Mouse (Mus musculus) heart, embryonic 16.5 days (tissue): ENCODE results near the gene Rpl19. TPM values are rescaled to one million over a fixed set of nuclear protein-coding genes. Genes with fewer than 3 reads are reported as not detected.
A peak's percentile ranks its signal among the peaks of the same experiment; 100 is the strongest.

Experiments used
- ATAC-seq: fragments of 200-750 bp; cut with Nextera tagmentation; replicated peaks from 2 replicates; pipeline ENCODE4 v1.8.0; 2017; ENCODE audit warnings: moderate number of reproducible peaks; ENCODE audit not compliant: insufficient read depth, low FRiP score; ENCODE audit errors: extremely low read depth
- H3K27ac ChIP-seq: fragments of 300-500 bp; sonication (generic); 2 replicates; pipeline ENCODE4 v1.5.1; 2014; ENCODE audit warnings: mild to moderate bottlenecking, low read length, control low read depth, moderate library complexity
- H3K27me3 ChIP-seq: fragments of 300-500 bp; sonication (generic); 2 replicates; pipeline ENCODE4 v1.6.1; 2014; ENCODE audit warnings: low read length, mixed read lengths; ENCODE audit not compliant: control insufficient read depth, insufficient read depth
- H3K36me3 ChIP-seq: fragments of 300-500 bp; sonication (generic); 2 replicates; pipeline ENCODE4 v1.6.1; 2014; ENCODE audit not compliant: control insufficient read depth, insufficient read depth
- H3K4me1 ChIP-seq: fragments of 300-500 bp; sonication (generic); 2 replicates; pipeline ENCODE4 v1.6.1; 2014; ENCODE audit warnings: low read length, mixed read lengths; ENCODE audit not compliant: control insufficient read depth, insufficient read depth
- H3K4me2 ChIP-seq: fragments of 300-500 bp; sonication (generic); 2 replicates; pipeline ENCODE4 v1.6.1; 2014; ENCODE audit warnings: low read depth, mild to moderate bottlenecking, control low read depth, low read length
- H3K4me3 ChIP-seq: fragments of 300-500 bp; sonication (generic); 2 replicates; pipeline ENCODE4 v1.5.1; 2014; ENCODE audit warnings: mild to moderate bottlenecking, control low read depth, low read length
- H3K9ac ChIP-seq: fragments of 300-500 bp; sonication (generic); 2 replicates; pipeline ENCODE4 v1.6.1; 2014; ENCODE audit warnings: low read length, control low read depth
- H3K9me3 ChIP-seq: fragments of 300-500 bp; sonication (generic); replicated peaks from 2 replicates; pipeline ENCODE4 v1.6.1; 2016; ENCODE audit warnings: low read length; ENCODE audit not compliant: control insufficient read depth
- WGBS: fragments of 180-500 bp; shearing (Covaris S2); extraction: QIAGEN DNeasy Blood & Tissue Kit; methylation state at CpG from one replicate; pipeline ENCODE4 v1.1.7; 2014; 5-methylcytosine and 5-hydroxymethylcytosine counted together
- polyA plus RNA-seq: library from polyadenylated mRNA; unstranded; fragments of >200 nt; fragmentation: Nextera tagmentation; extraction: Ambion mirVana; gene quantifications from 2 replicates; pipeline ENCODE4 v1.2.1, GENCODE M21; 2015

Rpl19 gene
- polyA plus RNA-seq, 1 experiment from 2014 or later = 596 TPM

DNA sequence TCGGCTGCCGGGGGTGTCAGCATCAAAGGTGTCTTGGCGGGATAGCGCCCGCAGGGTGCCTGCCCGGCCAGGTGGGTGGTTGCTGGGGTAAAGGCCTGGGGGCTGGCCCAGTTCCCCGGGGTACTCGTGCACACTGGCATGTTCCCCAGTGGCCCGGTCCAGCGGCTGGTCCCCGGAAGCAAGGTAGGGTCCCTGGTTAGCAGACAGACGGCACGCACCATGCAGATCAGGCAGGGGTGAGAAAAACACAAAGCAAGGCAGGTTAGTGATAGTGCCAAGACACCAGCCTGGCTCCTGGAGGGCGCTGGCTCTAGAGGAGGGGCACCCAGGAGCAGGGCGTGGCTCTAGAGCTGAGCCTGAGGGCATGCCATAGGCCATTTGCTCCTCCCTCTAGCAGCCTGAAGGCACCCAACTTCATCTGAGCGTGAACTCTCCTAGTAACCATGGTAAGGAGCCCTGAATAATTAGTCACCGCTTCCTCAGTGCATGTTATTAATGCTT, 23.3 kb upstream of the Rpl19 start:
- peak overlapping the region; percentile 61 for H3K4me2 ChIP-seq
- peak overlapping the region; percentile 36 for H3K4me3 ChIP-seq
- no peak overlapping the region; the same call in 1 of the 2 replicates for H3K9ac ChIP-seq
- 0 out of 2 replicates have a peak, but pooled peaks cover 3% of the 10 kb centered on the region for H3K36me3 ChIP-seq
- no peaks in the 10 kb centered on the region for H3K9me3 ChIP-seq
- no peak overlapping the region for H3K27ac ChIP-seq
- no peak for ATAC-seq
- peaks cover 26% of the 10 kb centered on the region for H3K27me3 ChIP-seq
- WGBS = 38% methylated on average over 17 of the region's 17 CpGs
- peaks cover 16% of the 10 kb centered on the region for H3K4me1 ChIP-seq

DNA sequence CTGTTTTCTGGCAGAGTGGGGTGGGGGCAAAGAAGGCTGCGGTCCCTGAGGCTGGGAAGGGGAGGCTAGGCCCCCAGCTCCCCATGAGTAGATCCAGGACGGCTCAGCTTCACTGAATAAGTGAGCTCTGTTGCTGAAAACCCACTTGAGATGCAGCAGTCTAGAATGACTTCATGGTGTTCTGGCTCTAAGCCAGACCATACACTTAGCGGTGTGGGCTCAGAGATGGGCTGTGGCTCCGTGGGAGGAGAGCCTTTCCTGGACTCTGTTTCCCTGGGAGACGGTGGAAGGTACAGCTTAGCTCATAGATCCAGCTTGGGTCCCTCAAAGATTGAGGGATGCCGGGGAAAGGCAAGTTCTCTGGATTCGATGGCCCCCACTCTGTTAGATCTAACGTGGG, 22.3 kb upstream of the Rpl19 start:
- H3K27me3 ChIP-seq = peaks cover 26% of the 10 kb centered on the region

DNA sequence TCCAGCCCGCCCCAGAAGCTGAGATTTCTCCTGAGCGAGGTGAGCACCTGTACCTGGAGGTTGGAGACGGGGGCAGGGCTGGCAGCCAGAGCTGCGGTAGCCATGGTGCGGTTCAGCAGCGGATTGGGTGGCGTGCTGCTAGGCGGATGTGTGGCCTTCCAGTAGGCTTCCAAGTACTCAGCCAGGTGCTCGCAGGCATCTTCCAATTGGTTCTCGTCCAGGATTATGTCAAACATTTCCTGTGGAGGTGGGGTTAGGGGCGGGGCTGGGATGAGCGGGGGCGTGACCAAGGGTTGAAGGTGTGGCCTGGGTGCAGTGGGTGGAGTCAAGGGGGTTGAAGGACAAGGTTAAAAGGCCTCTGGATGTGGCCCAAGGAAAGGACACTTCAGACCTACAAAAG, 21.4 kb upstream of the Rpl19 start:
- WGBS = 61% methylated on average over 13 of the region's 13 CpGs
- H3K27me3 ChIP-seq = peaks cover 20% of the 10 kb centered on the region

More for the DNA sequence above, 22.3 kb upstream of the Rpl19 start:
- Histone ChIP-seq H3K36me3 (0 out of 2 replicates have a peak, but pooled peaks cover 3% of the 10 kb centered on the region), H3K4me2 (no peak overlapping the region), H3K4me3 (no peak overlapping the region), H3K9ac (no peak overlapping the region), H3K27ac (no peak overlapping the region), H3K9me3 (no peaks in the 10 kb centered on the region), H3K4me1 (peaks cover 16% of the 10 kb centered on the region)
- 49% methylated on average over 8 of the region's 8 CpGs for WGBS
- no peak for ATAC-seq

DNA sequence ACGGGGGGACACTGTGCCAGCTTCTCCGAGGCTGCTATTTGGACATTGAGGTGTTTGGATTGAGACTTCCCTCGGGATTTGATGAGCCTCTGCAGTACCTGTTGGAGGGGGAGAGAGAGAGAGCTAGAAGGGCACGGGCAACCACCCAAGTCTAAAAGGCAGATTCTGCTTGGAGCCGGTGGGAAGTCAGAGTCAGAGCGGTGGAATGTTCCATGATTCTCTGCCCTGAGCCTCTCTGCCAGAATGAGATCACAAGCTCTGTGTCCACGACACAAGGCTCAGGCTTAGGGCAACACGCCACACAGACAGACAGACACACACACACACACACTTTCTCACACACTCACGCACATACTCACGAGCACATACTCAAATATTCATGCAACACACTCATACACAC, 20.8 kb upstream of the Rpl19 start:
- Histone ChIP-seq H3K4me2 (no peak overlapping the region), H3K4me1 (peaks cover 16% of the 10 kb centered on the region), H3K4me3 (no peak overlapping the region), H3K36me3 (0 out of 2 replicates have a peak, but pooled peaks cover 3% of the 10 kb centered on the region), H3K9ac (no peak overlapping the region), H3K27ac (no peak overlapping the region), H3K9me3 (no peaks in the 10 kb centered on the region), H3K27me3 (peaks cover 14% of the 10 kb centered on the region)
- 66% methylated on average over 10 of the region's 10 CpGs for WGBS
- 0 out of 2 replicates have a peak, but pooled peaks have one; percentile 25 for ATAC-seq

More for the DNA sequence above, 21.4 kb upstream of the Rpl19 start:
- no peak for ATAC-seq
- no peak overlapping the region for H3K4me2 ChIP-seq
- H3K27ac ChIP-seq = no peak overlapping the region
- H3K9ac ChIP-seq = no peak overlapping the region
- H3K9me3 ChIP-seq = no peaks in the 10 kb centered on the region
- 0 out of 2 replicates have a peak, but pooled peaks cover 3% of the 10 kb centered on the region for H3K36me3 ChIP-seq
- no peak overlapping the region for H3K4me3 ChIP-seq
- H3K4me1 ChIP-seq = peaks cover 16% of the 10 kb centered on the region

DNA sequence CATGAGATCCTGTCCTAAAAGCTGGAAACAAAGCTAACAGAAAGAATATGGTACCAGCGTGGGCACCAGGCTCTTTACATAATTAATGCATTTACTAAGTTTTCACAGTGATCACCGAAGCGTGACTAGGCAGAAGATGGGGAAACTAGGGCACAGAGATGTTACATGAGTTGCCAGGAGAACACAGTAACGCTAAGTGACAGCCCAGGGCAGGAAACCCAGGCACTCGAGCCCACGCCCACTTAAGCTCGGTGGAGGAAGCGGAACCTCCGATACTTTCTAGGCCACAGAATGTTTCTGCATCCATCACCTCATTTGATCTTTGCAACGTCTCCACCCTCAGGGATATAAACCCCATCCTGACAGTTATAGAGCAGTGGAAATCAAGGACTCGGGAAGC, 18.4 kb upstream of the Rpl19 start:
- H3K4me3 ChIP-seq = no peak overlapping the region
- no peaks in the 10 kb centered on the region for H3K9me3 ChIP-seq
- 68% methylated on average over 11 of the region's 11 CpGs for WGBS
- no peak overlapping the region for H3K4me2 ChIP-seq
- no peak for ATAC-seq
- H3K9ac ChIP-seq = no peak overlapping the region
- no peak overlapping the region for H3K27ac ChIP-seq
- 0 out of 2 replicates have a peak, but pooled peaks cover 3% of the 10 kb centered on the region for H3K36me3 ChIP-seq
- peaks cover 9% of the 10 kb centered on the region for H3K4me1 ChIP-seq
- H3K27me3 ChIP-seq = no peaks in the 10 kb centered on the region

GRCm38 (mm10) chr11:98011716-98012115, 14.8 kb upstream of the Rpl19 start:
- no peaks in the 10 kb centered on the region for H3K9me3 ChIP-seq
- H3K9ac ChIP-seq = no peak overlapping the region
- no peak overlapping the region for H3K4me3 ChIP-seq
- H3K36me3 ChIP-seq = no peaks in the 10 kb centered on the region
- no peak overlapping the region for H3K4me2 ChIP-seq
- H3K4me1 ChIP-seq = no peaks in the 10 kb centered on the region
- H3K27me3 ChIP-seq = no peaks in the 10 kb centered on the region
- no peak overlapping the region for H3K27ac ChIP-seq
- 53% methylated on average over 9 of the region's 9 CpGs for WGBS
- ATAC-seq = no peak

DNA sequence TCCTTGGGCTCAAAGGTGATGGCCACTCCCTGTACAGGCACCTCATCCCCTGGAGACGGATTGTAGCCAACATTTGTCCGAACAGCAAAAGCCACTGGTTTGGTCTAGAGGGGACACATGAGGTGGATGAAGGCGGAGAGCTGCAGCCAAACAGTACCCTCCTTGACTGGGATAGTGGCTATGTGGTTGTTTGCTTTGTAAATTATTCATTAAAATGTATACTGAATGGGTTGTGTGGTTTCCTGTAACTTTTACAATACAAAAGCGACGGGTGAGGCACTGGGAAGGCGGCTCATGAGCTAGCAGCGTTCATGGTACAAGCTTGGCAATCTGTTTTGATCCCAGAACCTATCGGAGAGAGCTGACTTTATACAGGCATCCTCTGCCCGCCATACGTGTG, 13.7 kb upstream of the Rpl19 start:
- H3K4me2 ChIP-seq = no peak overlapping the region
- no peak overlapping the region for H3K9ac ChIP-seq
- H3K4me1 ChIP-seq = no peaks in the 10 kb centered on the region
- H3K27me3 ChIP-seq = no peaks in the 10 kb centered on the region
- no peaks in the 10 kb centered on the region for H3K9me3 ChIP-seq
- no peak overlapping the region for H3K4me3 ChIP-seq
- ATAC-seq = no peak
- H3K36me3 ChIP-seq = no peaks in the 10 kb centered on the region
- 83% methylated on average over 10 of the region's 10 CpGs for WGBS
- H3K27ac ChIP-seq = no peak overlapping the region

- no peak overlapping the region for H3K9ac ChIP-seq
- H3K4me1 ChIP-seq = peaks cover 2% of the 10 kb centered on the region
- H3K36me3 ChIP-seq = no peaks in the 10 kb centered on the region
- H3K9me3 ChIP-seq = no peaks in the 10 kb centered on the region
- no peak overlapping the region for H3K27ac ChIP-seq
- no peak overlapping the region for H3K4me3 ChIP-seq
- no peak for ATAC-seq
- WGBS = 88% methylated on average over 5 of the region's 5 CpGs
- no peaks in the 10 kb centered on the region for H3K27me3 ChIP-seq
- H3K4me2 ChIP-seq = no peak overlapping the region
Measured at GRCm38 (mm10) chr11:98016177-98016576, 10.3 kb upstream of the Rpl19 start.

DNA sequence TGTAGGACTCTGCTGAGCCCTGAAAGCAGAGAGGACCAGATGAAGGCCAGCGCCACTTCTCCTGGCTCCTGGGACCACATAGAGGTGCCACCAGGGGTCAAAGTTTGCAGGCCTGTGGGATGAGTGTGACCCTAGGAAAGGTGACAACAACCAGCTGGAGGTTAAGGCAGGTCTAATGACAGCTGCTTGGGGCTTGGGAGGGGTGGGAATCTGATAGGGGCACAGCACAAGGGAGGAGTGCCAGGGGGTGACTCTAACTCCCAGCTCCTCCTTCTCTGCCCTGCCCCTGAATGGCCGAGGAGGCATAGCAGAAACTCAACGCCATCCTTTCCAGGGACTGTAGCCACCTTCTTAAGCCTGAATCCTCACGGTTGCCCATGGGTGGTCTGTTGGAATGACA, 9.7 kb upstream of the Rpl19 start:
- 82% methylated on average over 4 of the region's 4 CpGs for WGBS

More for the DNA sequence above, 9.7 kb upstream of the Rpl19 start:
- Histone ChIP-seq H3K36me3 (no peaks in the 10 kb centered on the region), H3K27me3 (no peaks in the 10 kb centered on the region), H3K4me2 (no peak overlapping the region), H3K9me3 (no peaks in the 10 kb centered on the region), H3K9ac (no peak overlapping the region), H3K4me1 (peaks cover 8% of the 10 kb centered on the region), H3K27ac (no peak overlapping the region), H3K4me3 (no peak overlapping the region)
- no peak for ATAC-seq
